Mouse (Mus musculus): ENCODE measurements at regions not wholly inside any gene's neighbourhood (a gene's known extent, or its start where the extent isn't known, plus 50 kb on each side); places are given as distances from the start of the nearest gene placed in this dataset.

DNA sequence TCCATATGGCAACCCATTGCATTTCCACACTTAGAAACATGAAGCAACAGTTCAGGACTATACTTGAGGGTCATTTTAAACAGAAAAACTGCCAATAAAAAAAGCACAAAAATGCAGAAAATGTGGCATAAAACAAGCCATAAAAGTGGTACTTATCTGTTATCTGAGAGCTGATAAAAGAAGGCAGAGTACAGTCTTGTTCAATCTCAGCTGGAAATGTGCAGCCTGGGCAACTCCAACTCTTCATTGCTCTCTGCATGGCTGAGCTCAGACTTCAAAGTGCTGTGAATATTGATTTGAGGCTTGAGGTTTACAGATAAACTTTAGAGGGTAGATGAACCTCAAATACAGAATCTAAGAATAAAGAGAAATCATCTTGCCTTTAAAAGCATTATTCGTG lies 151.1 kb upstream of the Lrrn1 start:
- WGBS, result 91% methylated on average over 1 of the region's 1 CpGs
- H3K9me3 ChIP-seq (ENCODE audit: control insufficient read depth, low read length), result no peaks in the 10 kb centered on the region

GRCm38 (mm10) chr6:107380621-107381020 lies 148.9 kb upstream of the Lrrn1 start:
- Histone ChIP-seq H3K4me3 (ENCODE audit: low read length) (no peak overlapping the region), H3K4me1 (ENCODE audit: control insufficient read depth, insufficient read depth, low read length) (no peaks in the 10 kb centered on the region), H3K27ac (ENCODE audit: low read depth, low read length) (no peak overlapping the region), H3K4me2 (replicated peaks; ENCODE audit: low read depth, low read length) (no peak overlapping the region), H3K9me3 (ENCODE audit: control insufficient read depth, low read length) (no peaks in the 10 kb centered on the region), H3K36me3 (ENCODE audit: control insufficient read depth, insufficient read depth, low read length) (no peaks in the 10 kb centered on the region), H3K9ac (ENCODE audit: low read depth, low read length) (no peak overlapping the region), H3K27me3 (ENCODE audit: control insufficient read depth, insufficient read depth, low read length) (no peaks in the 10 kb centered on the region)
- WGBS, result 75% methylated on average over 1 of the region's 1 CpGs
- ATAC-seq (ENCODE audit: low FRiP score, low TSS enrichment), result no peak

More for the DNA sequence above, 151.1 kb upstream of the Lrrn1 start:
- no peaks in the 10 kb centered on the region for H3K4me1 ChIP-seq (ENCODE audit: control insufficient read depth, insufficient read depth, low read length)
- H3K27ac ChIP-seq (ENCODE audit: low read depth, low read length), result no peak overlapping the region
- no peak overlapping the region for H3K4me2 ChIP-seq (replicated peaks; ENCODE audit: low read depth, low read length)
- H3K27me3 ChIP-seq (ENCODE audit: control insufficient read depth, insufficient read depth, low read length), result no peaks in the 10 kb centered on the region
- H3K4me3 ChIP-seq (ENCODE audit: low read length), result no peak overlapping the region
- no peak overlapping the region for H3K9ac ChIP-seq (ENCODE audit: low read depth, low read length)
- ATAC-seq (ENCODE audit: low FRiP score, low TSS enrichment), result no peak
- H3K36me3 ChIP-seq (ENCODE audit: control insufficient read depth, insufficient read depth, low read length), result no peaks in the 10 kb centered on the region

- Histone ChIP-seq H3K4me1 (ENCODE audit: control insufficient read depth, insufficient read depth, low read length) (no peaks in the 10 kb centered on the region), H3K4me2 (replicated peaks; ENCODE audit: low read depth, low read length) (no peak overlapping the region), H3K9ac (ENCODE audit: low read depth, low read length) (no peak overlapping the region), H3K36me3 (ENCODE audit: control insufficient read depth, insufficient read depth, low read length) (no peaks in the 10 kb centered on the region), H3K9me3 (ENCODE audit: control insufficient read depth, low read length) (no peaks in the 10 kb centered on the region), H3K27ac (ENCODE audit: low read depth, low read length) (no peak overlapping the region), H3K4me3 (ENCODE audit: low read length) (no peak overlapping the region), H3K27me3 (ENCODE audit: control insufficient read depth, insufficient read depth, low read length) (no peaks in the 10 kb centered on the region)
- WGBS, result 58% methylated on average over 7 of the region's 7 CpGs
- ATAC-seq (ENCODE audit: low FRiP score, low TSS enrichment), result no peak
These were observed 143.4 kb upstream of the Lrrn1 start for GRCm38 (mm10) chr6:107386094-107386678.

- 71% methylated on average over 3 of the region's 3 CpGs for WGBS
- H3K4me1 ChIP-seq (ENCODE audit: control insufficient read depth, insufficient read depth, low read length), result no peaks in the 10 kb centered on the region
- no peak overlapping the region for H3K4me3 ChIP-seq (ENCODE audit: low read length)
- no peaks in the 10 kb centered on the region for H3K36me3 ChIP-seq (ENCODE audit: control insufficient read depth, insufficient read depth, low read length)
- H3K27ac ChIP-seq (ENCODE audit: low read depth, low read length), result no peak overlapping the region
- H3K27me3 ChIP-seq (ENCODE audit: control insufficient read depth, insufficient read depth, low read length), result no peaks in the 10 kb centered on the region
- H3K4me2 ChIP-seq (replicated peaks; ENCODE audit: low read depth, low read length), result no peak overlapping the region
- H3K9ac ChIP-seq (ENCODE audit: low read depth, low read length), result no peak overlapping the region
- ATAC-seq (ENCODE audit: low FRiP score, low TSS enrichment), result no peak
- no peaks in the 10 kb centered on the region for H3K9me3 ChIP-seq (ENCODE audit: control insufficient read depth, low read length)
These were observed 139.7 kb upstream of the Lrrn1 start for GRCm38 (mm10) chr6:107389892-107390291.

DNA sequence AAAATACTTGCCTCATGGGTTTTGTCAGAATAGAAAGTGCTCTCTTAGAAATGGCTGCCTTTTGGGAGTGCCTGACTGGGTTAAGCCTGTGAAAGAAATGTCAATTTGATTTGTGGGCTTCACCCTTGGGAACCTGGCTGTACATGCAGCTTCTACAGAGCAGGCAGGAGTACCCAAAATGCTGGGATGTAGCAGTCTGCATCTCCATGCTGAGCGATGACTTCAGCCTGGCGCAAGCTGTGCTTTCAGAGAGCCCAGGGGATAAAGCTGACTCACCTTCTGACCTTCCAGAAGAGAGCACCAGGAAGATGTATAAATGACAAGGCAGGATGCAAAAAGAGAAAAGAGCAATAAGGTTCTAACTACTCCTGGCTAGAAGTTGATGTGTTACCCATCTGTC lies 135.0 kb upstream of the Lrrn1 start:
- H3K27ac ChIP-seq (ENCODE audit: low read depth, low read length), result no peak overlapping the region
- WGBS, result 75% methylated on average over 2 of the region's 2 CpGs

DNA sequence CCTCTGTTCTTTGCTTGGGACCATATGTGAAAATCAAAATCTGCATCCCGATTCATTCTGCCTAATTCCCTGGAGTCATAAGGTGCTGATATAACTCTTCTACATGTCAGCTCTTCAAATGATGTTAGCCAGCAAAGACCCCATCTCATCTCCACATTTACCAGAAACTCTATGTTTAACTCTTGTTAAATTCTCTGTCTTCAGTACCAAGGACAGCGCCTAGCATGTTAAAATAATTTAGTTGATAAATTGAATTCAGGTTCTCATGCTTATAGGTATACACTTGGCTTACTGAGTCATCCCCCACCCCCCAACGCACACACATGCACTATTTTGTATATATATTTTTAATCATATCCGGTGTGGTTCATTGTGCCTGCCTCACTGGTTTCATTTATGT lies 113.8 kb upstream of the Lrrn1 start:
- no peak for ATAC-seq (ENCODE audit: low FRiP score, low TSS enrichment)
- no peaks in the 10 kb centered on the region for H3K36me3 ChIP-seq (ENCODE audit: control insufficient read depth, insufficient read depth, low read length)
- no peak overlapping the region for H3K27ac ChIP-seq (ENCODE audit: low read depth, low read length)
- no peak overlapping the region for H3K4me2 ChIP-seq (replicated peaks; ENCODE audit: low read depth, low read length)
- H3K4me3 ChIP-seq (ENCODE audit: low read length), result no peak overlapping the region
- H3K27me3 ChIP-seq (ENCODE audit: control insufficient read depth, insufficient read depth, low read length), result no peaks in the 10 kb centered on the region
- H3K9me3 ChIP-seq (ENCODE audit: control insufficient read depth, low read length), result no peaks in the 10 kb centered on the region
- H3K9ac ChIP-seq (ENCODE audit: low read depth, low read length), result no peak overlapping the region
- WGBS, result 78% methylated on average over 4 of the region's 4 CpGs
- H3K4me1 ChIP-seq (ENCODE audit: control insufficient read depth, insufficient read depth, low read length), result no peaks in the 10 kb centered on the region

More for the DNA sequence above, 135.0 kb upstream of the Lrrn1 start:
- H3K4me3 ChIP-seq (ENCODE audit: low read length), result no peak overlapping the region
- no peaks in the 10 kb centered on the region for H3K9me3 ChIP-seq (ENCODE audit: control insufficient read depth, low read length)
- ATAC-seq (ENCODE audit: low FRiP score, low TSS enrichment), result no peak
- H3K9ac ChIP-seq (ENCODE audit: low read depth, low read length), result no peak overlapping the region
- H3K4me1 ChIP-seq (ENCODE audit: control insufficient read depth, insufficient read depth, low read length), result no peaks in the 10 kb centered on the region
- no peaks in the 10 kb centered on the region for H3K36me3 ChIP-seq (ENCODE audit: control insufficient read depth, insufficient read depth, low read length)
- no peak overlapping the region for H3K4me2 ChIP-seq (replicated peaks; ENCODE audit: low read depth, low read length)
- H3K27me3 ChIP-seq (ENCODE audit: control insufficient read depth, insufficient read depth, low read length), result no peaks in the 10 kb centered on the region

DNA sequence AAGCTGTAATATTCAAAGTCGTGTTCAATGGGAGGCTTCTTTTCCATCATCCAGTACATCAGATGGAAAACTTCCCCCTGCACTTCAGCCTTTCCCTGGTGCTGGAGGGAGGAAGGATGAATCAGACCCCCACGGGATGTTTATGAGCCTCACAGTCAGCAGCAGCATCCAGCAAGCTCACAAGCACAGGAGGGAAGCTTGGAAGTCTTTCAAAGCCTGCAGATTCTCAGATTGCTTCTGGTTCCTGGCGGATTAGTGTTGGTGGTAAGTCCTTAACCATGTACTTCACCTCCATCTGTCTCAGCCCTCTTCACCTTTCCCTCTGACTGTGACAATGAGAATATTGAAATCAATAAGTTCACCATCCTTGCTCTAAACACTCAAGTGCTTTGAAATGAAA lies 107.5 kb upstream of the Lrrn1 start:
- Histone ChIP-seq H3K4me3 (ENCODE audit: low read length) (no peak overlapping the region), H3K27me3 (ENCODE audit: control insufficient read depth, insufficient read depth, low read length) (no peaks in the 10 kb centered on the region), H3K9ac (ENCODE audit: low read depth, low read length) (no peak overlapping the region), H3K27ac (ENCODE audit: low read depth, low read length) (no peak overlapping the region), H3K36me3 (ENCODE audit: control insufficient read depth, insufficient read depth, low read length) (no peaks in the 10 kb centered on the region), H3K4me1 (ENCODE audit: control insufficient read depth, insufficient read depth, low read length) (no peaks in the 10 kb centered on the region), H3K9me3 (ENCODE audit: control insufficient read depth, low read length) (no peaks in the 10 kb centered on the region), H3K4me2 (replicated peaks; ENCODE audit: low read depth, low read length) (no peak overlapping the region)
- ATAC-seq (ENCODE audit: low FRiP score, low TSS enrichment), result no peak
- WGBS, result 38% methylated on average over 3 of the region's 3 CpGs

DNA sequence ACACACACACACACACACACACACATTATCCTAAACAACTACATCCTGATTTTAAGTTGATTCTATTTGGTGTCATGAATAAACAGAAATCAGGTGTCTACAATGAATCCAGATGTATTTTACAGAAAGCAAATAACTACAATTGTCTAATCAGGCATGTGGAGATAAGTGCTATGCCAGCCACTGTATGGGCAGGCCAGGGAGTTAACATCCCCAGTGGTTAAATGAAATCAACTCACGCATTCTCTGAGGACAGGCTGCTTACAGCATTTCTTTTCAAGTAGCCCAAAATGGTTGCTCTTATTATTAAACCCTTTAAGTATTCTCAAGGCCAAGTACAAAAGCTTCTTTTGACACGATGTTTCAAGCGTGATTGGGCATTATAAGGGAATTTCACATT lies 103.0 kb upstream of the Lrrn1 start:
- H3K4me2 ChIP-seq (replicated peaks; ENCODE audit: low read depth, low read length), result no peak overlapping the region
- no peaks in the 10 kb centered on the region for H3K36me3 ChIP-seq (ENCODE audit: control insufficient read depth, insufficient read depth, low read length)
- no peak overlapping the region for H3K4me3 ChIP-seq (ENCODE audit: low read length)
- no peaks in the 10 kb centered on the region for H3K27me3 ChIP-seq (ENCODE audit: control insufficient read depth, insufficient read depth, low read length)
- 90% methylated on average over 3 of the region's 3 CpGs for WGBS
- H3K4me1 ChIP-seq (ENCODE audit: control insufficient read depth, insufficient read depth, low read length), result no peaks in the 10 kb centered on the region
- no peak overlapping the region for H3K27ac ChIP-seq (ENCODE audit: low read depth, low read length)
- H3K9me3 ChIP-seq (ENCODE audit: control insufficient read depth, low read length), result no peaks in the 10 kb centered on the region
- no peak overlapping the region for H3K9ac ChIP-seq (ENCODE audit: low read depth, low read length)
- ATAC-seq (ENCODE audit: low FRiP score, low TSS enrichment), result no peak

- 75% methylated on average over 4 of the region's 4 CpGs for WGBS
- Histone ChIP-seq H3K27me3 (ENCODE audit: control insufficient read depth, insufficient read depth, low read length) (no peaks in the 10 kb centered on the region), H3K4me3 (ENCODE audit: low read length) (no peak overlapping the region), H3K4me1 (ENCODE audit: control insufficient read depth, insufficient read depth, low read length) (no peaks in the 10 kb centered on the region), H3K4me2 (replicated peaks; ENCODE audit: low read depth, low read length) (no peak overlapping the region), H3K9ac (ENCODE audit: low read depth, low read length) (no peak overlapping the region), H3K36me3 (ENCODE audit: control insufficient read depth, insufficient read depth, low read length) (no peaks in the 10 kb centered on the region), H3K9me3 (ENCODE audit: control insufficient read depth, low read length) (no peaks in the 10 kb centered on the region), H3K27ac (ENCODE audit: low read depth, low read length) (no peak overlapping the region)
- no peak for ATAC-seq (ENCODE audit: low FRiP score, low TSS enrichment)
These were observed 98.5 kb upstream of the Lrrn1 start for GRCm38 (mm10) chr6:107431033-107431432.

All from kidney, embryonic 14.5 days (tissue).